Mouse (Mus musculus) kidney, embryonic 14.5 days (tissue): ENCODE measurements around the gene Gm28048. TPM values are rescaled to one million over a fixed set of nuclear protein-coding genes. Genes with fewer than 3 reads are reported as not detected.

ENCODE experiments used
- ATAC-seq: fragments of 200-750 bp; cut with Nextera tagmentation; 2 replicates; pipeline ENCODE4 v1.8.0; 2017; ENCODE audit warnings: moderate number of reproducible peaks, mild to moderate bottlenecking, moderate TSS enrichment, moderate library complexity; ENCODE audit not compliant: low FRiP score, low TSS enrichment
- H3K27ac ChIP-seq: fragments of 300-500 bp; sonication (generic); 2 replicates; pipeline ENCODE4 v1.5.1; 2014; ENCODE audit warnings: low read depth, mild to moderate bottlenecking, low read length, moderate library complexity, mixed read lengths
- H3K27me3 ChIP-seq: fragments of 300-500 bp; sonication (generic); 2 replicates; pipeline ENCODE4 v1.6.1; 2014; ENCODE audit warnings: mild to moderate bottlenecking, low read length; ENCODE audit not compliant: control insufficient read depth, insufficient read depth
- H3K36me3 ChIP-seq: fragments of 300-500 bp; sonication (generic); 2 replicates; pipeline ENCODE4 v1.6.1; 2014; ENCODE audit warnings: low read length, mixed read lengths; ENCODE audit not compliant: control insufficient read depth, insufficient read depth
- H3K4me1 ChIP-seq: fragments of 300-500 bp; sonication (generic); 2 replicates; pipeline ENCODE4 v1.6.1; 2014; ENCODE audit warnings: low read length, mixed read lengths; ENCODE audit not compliant: control insufficient read depth, insufficient read depth
- H3K4me2 ChIP-seq: fragments of 300-500 bp; sonication (generic); replicated peaks from 2 replicates; pipeline ENCODE4 v1.6.1; 2014; ENCODE audit warnings: low read depth, mild to moderate bottlenecking, low read length
- H3K4me3 ChIP-seq: fragments of 300-500 bp; sonication (generic); 2 replicates; pipeline ENCODE4 v1.5.1; 2014; ENCODE audit warnings: mild to moderate bottlenecking, low read length
- H3K9ac ChIP-seq: fragments of 300-500 bp; sonication (generic); 2 replicates; pipeline ENCODE4 v1.6.1; 2014; ENCODE audit warnings: low read depth, mild to moderate bottlenecking, low read length, moderate library complexity
- H3K9me3 ChIP-seq: fragments of 300-500 bp; sonication (generic); 2 replicates; pipeline ENCODE4 v1.6.1; 2016; ENCODE audit warnings: low read length; ENCODE audit not compliant: control insufficient read depth
- WGBS: fragments of 180-500 bp; shearing (Covaris S2); extraction: QIAGEN DNeasy Blood & Tissue Kit; methylation state at CpG from one replicate; pipeline ENCODE4 v1.1.7; 2014; 5-methylcytosine and 5-hydroxymethylcytosine counted together
- polyA plus RNA-seq: library from polyadenylated mRNA; unstranded; fragments of >200 nt; fragmentation: Nextera tagmentation; extraction: Ambion mirVana; gene quantifications from 2 replicates; pipeline ENCODE4 v1.2.1, GENCODE M21; 2014

Gene Gm28048
- polyA plus RNA-seq, 1 experiment from 2014 or later = 19.7 TPM

- Histone ChIP-seq H3K36me3 (0 out of 2 replicates have a peak, but pooled peaks cover 4% of the 10 kb centered on the region), H3K4me1 (peaks cover 4% of the 10 kb centered on the region; the same call in 1 of the 2 replicates), H3K9ac (no peak overlapping the region), H3K27ac (no peak overlapping the region), H3K4me3 (no peak overlapping the region), H3K4me2 (no peak overlapping the region), H3K27me3 (no peaks in the 10 kb centered on the region), H3K9me3 (no peaks in the 10 kb centered on the region)
- ATAC-seq = no peak
- 78% methylated on average over 1 of the region's 1 CpGs for WGBS
These were observed 143.5 kb downstream of the Gm28048 start for GRCm38 (mm10) chr11:22838361-22838760.

DNA sequence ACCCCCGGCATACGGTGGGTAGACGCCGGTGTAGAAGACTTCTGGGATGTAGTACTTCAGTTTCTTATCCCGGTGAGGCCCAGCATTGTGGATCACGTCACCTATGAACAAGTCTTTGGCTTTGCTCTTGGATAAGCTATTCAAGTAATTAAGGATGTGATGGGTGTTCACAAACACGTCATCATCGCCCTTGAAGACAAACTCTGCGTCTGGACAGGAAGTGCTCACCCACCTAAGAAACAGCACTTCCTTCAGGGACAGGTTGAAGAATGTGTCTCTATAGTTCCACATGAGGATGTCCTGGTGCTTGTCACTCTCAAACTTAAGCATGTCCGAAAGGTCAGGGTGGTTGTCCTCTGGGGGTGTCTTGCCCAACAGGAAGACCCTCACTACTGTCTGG, 145.6 kb downstream of the Gm28048 start:
- no peaks in the 10 kb centered on the region for H3K4me1 ChIP-seq
- no peaks in the 10 kb centered on the region for H3K9me3 ChIP-seq
- no peak overlapping the region for H3K9ac ChIP-seq
- H3K27me3 ChIP-seq = no peaks in the 10 kb centered on the region
- no peak for ATAC-seq
- no peak overlapping the region for H3K27ac ChIP-seq
- H3K36me3 ChIP-seq = 0 out of 2 replicates have a peak, but pooled peaks cover 4% of the 10 kb centered on the region
- no peak overlapping the region for H3K4me3 ChIP-seq
- no peak overlapping the region for H3K4me2 ChIP-seq
- 92% methylated on average over 10 of the region's 10 CpGs for WGBS

GRCm38 (mm10) chr11:22832600-22832999, 149.3 kb downstream of the Gm28048 start:
- H3K27me3 ChIP-seq = no peaks in the 10 kb centered on the region
- H3K4me1 ChIP-seq = no peaks in the 10 kb centered on the region
- H3K9me3 ChIP-seq = no peaks in the 10 kb centered on the region
- 82% methylated on average over 4 of the region's 4 CpGs for WGBS
- H3K4me3 ChIP-seq = no peak overlapping the region
- 0 out of 2 replicates have a peak, but pooled peaks cover 4% of the 10 kb centered on the region for H3K36me3 ChIP-seq
- H3K4me2 ChIP-seq = no peak overlapping the region
- no peak overlapping the region for H3K27ac ChIP-seq
- no peak for ATAC-seq
- H3K9ac ChIP-seq = no peak overlapping the region

- no peak overlapping the region for H3K9ac ChIP-seq
- no peak overlapping the region for H3K4me3 ChIP-seq
- no peaks in the 10 kb centered on the region for H3K27me3 ChIP-seq
- WGBS = 83% methylated on average over 11 of the region's 11 CpGs
- no peaks in the 10 kb centered on the region for H3K4me1 ChIP-seq
- no peaks in the 10 kb centered on the region for H3K9me3 ChIP-seq
- no peak overlapping the region for H3K27ac ChIP-seq
- H3K36me3 ChIP-seq = 0 out of 2 replicates have a peak, but pooled peaks cover 4% of the 10 kb centered on the region
- no peak overlapping the region for H3K4me2 ChIP-seq
- no peak for ATAC-seq
These were observed 150.0 kb downstream of the Gm28048 start for GRCm38 (mm10) chr11:22831916-22832315.

- WGBS = 72% methylated on average over 6 of the region's 6 CpGs
- no peak overlapping the region for H3K27ac ChIP-seq
These were observed 151.2 kb downstream of the Gm28048 start for GRCm38 (mm10) chr11:22830684-22831083.

GRCm38 (mm10) chr11:22830179-22830611, 151.7 kb downstream of the Gm28048 start:
- WGBS = 67% methylated on average over 5 of the region's 5 CpGs

More at GRCm38 (mm10) chr11:22830684-22831083, 151.2 kb downstream of the Gm28048 start:
- no peaks in the 10 kb centered on the region for H3K4me1 ChIP-seq
- no peaks in the 10 kb centered on the region for H3K27me3 ChIP-seq
- no peak overlapping the region for H3K9ac ChIP-seq
- H3K9me3 ChIP-seq = no peaks in the 10 kb centered on the region
- no peaks in the 10 kb centered on the region for H3K36me3 ChIP-seq
- ATAC-seq = no peak
- no peak overlapping the region for H3K4me3 ChIP-seq
- no peak overlapping the region for H3K4me2 ChIP-seq

DNA sequence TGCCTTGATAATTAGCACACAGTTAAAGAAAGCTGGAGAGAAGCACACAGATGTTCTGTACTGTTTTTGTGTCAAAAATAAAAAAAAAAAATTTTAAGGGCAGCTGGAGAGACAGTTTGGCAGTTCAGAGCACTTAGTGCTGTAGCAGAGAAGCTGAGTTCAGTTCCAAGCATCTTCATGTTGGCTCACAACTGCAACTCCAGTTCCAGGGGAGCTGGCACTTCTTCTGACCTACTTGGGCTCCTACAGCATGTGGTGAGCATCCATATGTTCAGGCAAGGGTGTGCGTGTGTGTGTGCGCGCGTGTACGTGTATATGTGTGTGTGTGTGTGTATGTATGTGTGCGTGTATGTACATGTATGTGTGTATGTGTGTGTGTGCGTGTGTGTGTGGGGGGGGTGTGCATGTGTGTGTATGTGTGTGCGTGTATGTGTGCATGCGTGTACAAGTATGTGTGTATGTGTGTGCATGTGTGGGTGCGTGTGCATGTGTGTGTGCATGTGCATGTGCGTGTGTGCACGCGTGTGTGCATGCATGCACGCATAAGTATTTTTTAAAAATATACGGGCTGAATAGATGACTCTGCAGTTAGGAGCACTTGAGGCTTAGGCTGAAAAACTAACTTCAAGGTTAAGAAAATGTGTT, 152.8 kb downstream of the Gm28048 start:
- Histone ChIP-seq H3K36me3 (no peaks in the 10 kb centered on the region), H3K4me3 (no peak overlapping the region), H3K9me3 (no peaks in the 10 kb centered on the region), H3K27me3 (no peaks in the 10 kb centered on the region), H3K4me1 (no peaks in the 10 kb centered on the region), H3K27ac (no peak overlapping the region), H3K4me2 (no peak overlapping the region), H3K9ac (no peak overlapping the region)
- no peak for ATAC-seq
- 97% methylated on average over 15 of the region's 15 CpGs for WGBS

More at GRCm38 (mm10) chr11:22830179-22830611, 151.7 kb downstream of the Gm28048 start:
- Histone ChIP-seq H3K4me1 (no peaks in the 10 kb centered on the region), H3K27me3 (no peaks in the 10 kb centered on the region), H3K27ac (no peak overlapping the region), H3K9ac (no peak overlapping the region), H3K36me3 (no peaks in the 10 kb centered on the region), H3K9me3 (no peaks in the 10 kb centered on the region), H3K4me3 (no peak overlapping the region), H3K4me2 (no peak overlapping the region)
- no peak for ATAC-seq

GRCm38 (mm10) chr11:22827514-22828080, 154.3 kb downstream of the Gm28048 start:
- H3K36me3 ChIP-seq = no peaks in the 10 kb centered on the region
- H3K4me3 ChIP-seq = no peak overlapping the region
- H3K9me3 ChIP-seq = no peaks in the 10 kb centered on the region
- H3K27me3 ChIP-seq = no peaks in the 10 kb centered on the region
- no peak overlapping the region for H3K4me2 ChIP-seq
- no peak for ATAC-seq
- WGBS = 89% methylated on average over 4 of the region's 4 CpGs
- H3K4me1 ChIP-seq = no peaks in the 10 kb centered on the region
- H3K27ac ChIP-seq = no peak overlapping the region
- H3K9ac ChIP-seq = no peak overlapping the region

DNA sequence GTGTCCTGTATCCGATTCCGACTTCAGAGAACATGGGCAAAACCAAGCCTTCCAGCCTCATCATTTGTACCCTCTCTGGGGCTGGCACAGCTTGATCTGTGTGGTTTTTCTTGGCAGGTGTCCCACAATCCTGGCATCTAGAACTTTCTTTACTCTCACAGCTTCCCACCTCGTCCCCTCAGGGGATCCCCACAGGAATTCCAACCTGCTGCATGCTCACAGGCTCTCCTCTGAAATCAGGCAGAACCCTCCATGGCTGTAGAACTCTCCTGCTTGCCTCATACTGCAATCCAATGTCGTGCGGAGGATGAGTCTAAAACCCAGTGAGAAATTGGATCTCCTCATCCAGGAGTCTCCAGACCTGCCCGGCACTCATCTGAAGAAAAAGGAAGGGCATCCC, 155.2 kb downstream of the Gm28048 start:
- no peak overlapping the region for H3K27ac ChIP-seq
- H3K36me3 ChIP-seq = no peaks in the 10 kb centered on the region
- H3K27me3 ChIP-seq = no peaks in the 10 kb centered on the region
- no peaks in the 10 kb centered on the region for H3K4me1 ChIP-seq
- H3K4me3 ChIP-seq = no peak overlapping the region
- H3K4me2 ChIP-seq = no peak overlapping the region
- ATAC-seq = no peak
- no peak overlapping the region for H3K9ac ChIP-seq
- H3K9me3 ChIP-seq = no peaks in the 10 kb centered on the region
- 88% methylated on average over 6 of the region's 6 CpGs for WGBS
